Mouse (Mus musculus) small intestine, adult 2 months (tissue): ENCODE results near the gene Dirc2. TPM values are rescaled to one million over a fixed set of nuclear protein-coding genes. Genes with fewer than 3 reads are reported as not detected.
A peak's percentile ranks its signal among the peaks of the same experiment; 100 is the strongest.

Experiments
- H3K27ac ChIP-seq: fragments of 200-500 bp; 2 replicates; pipeline ENCODE4 v1.5.1; 2012; ENCODE audit warnings: low read depth, low read length, control low read depth, inconsistent platforms; ENCODE audit not compliant: insufficient read depth
- H3K27me3 ChIP-seq: fragments of 200-500 bp; 2 replicates; pipeline ENCODE4 v1.6.1; 2012; ENCODE audit warnings: mild to moderate bottlenecking, moderate library complexity, low read length, inconsistent platforms; ENCODE audit not compliant: control insufficient read depth, insufficient read depth
- H3K36me3 ChIP-seq: fragments of 200-500 bp; 2 replicates; pipeline ENCODE4 v1.6.1; 2012; ENCODE audit warnings: mild to moderate bottlenecking, low read length, control low read depth, inconsistent platforms; ENCODE audit not compliant: control insufficient read depth, insufficient read depth
- H3K4me1 ChIP-seq: fragments of 200-500 bp; 2 replicates; pipeline ENCODE4 v1.6.1; 2012; ENCODE audit warnings: low read length, inconsistent platforms, mixed read lengths; ENCODE audit not compliant: control insufficient read depth, insufficient read depth, insufficient read length
- H3K4me3 ChIP-seq: fragments of 200-500 bp; 2 replicates; pipeline ENCODE4 v1.5.1; 2012; ENCODE audit warnings: low read depth, mild to moderate bottlenecking, control low read depth, inconsistent platforms, low read length, moderate library complexity
- CTCF ChIP-seq: fragments of 200-500 bp; IDR thresholded peaks from 2 replicates; pipeline ENCODE4 v1.5.1; 2012; ENCODE audit warnings: low read depth, mild to moderate bottlenecking, control low read depth, inconsistent platforms, low read length, moderate library complexity, mixed read lengths; ENCODE audit not compliant: insufficient replicate concordance, insufficient read length; ENCODE audit errors: extremely low read depth
- POLR2A ChIP-seq: fragments of 200-500 bp; IDR thresholded peaks from 2 replicates; pipeline ENCODE4 v1.6.1; 2012; ENCODE audit warnings: low read depth, mild to moderate bottlenecking, control low read depth, inconsistent platforms, low read length, moderate library complexity
- WGBS: fragments of 180-500 bp; shearing (Covaris S2); methylation state at CpG from one replicate; pipeline ENCODE4 v1.1.7; 2018; 5-methylcytosine and 5-hydroxymethylcytosine counted together
- polyA plus RNA-seq: library from polyadenylated mRNA; depleted of rRNA; stranded (reverse); fragments of >200 nt; gene quantifications from 2 replicates; pipeline ENCODE4 v1.2.3, GENCODE M21; 2012

Dirc2 gene
- polyA plus RNA-seq, 1 experiment = 52.7 TPM

- 88% methylated on average over 14 of the region's 14 CpGs for WGBS
- no peak for TF ChIP-seq POLR2A
- TF ChIP-seq CTCF = no peak
- no peak overlapping the region for H3K27ac ChIP-seq
- peaks cover 23% of the 10 kb centered on the region for H3K36me3 ChIP-seq
- no peaks in the 10 kb centered on the region for H3K27me3 ChIP-seq
- no peak overlapping the region for H3K4me3 ChIP-seq
- no peaks in the 10 kb centered on the region for H3K4me1 ChIP-seq
Measured at GRCm38 (mm10) chr16:35704796-35705195, 64.4 kb downstream of the Dirc2 start.

DNA sequence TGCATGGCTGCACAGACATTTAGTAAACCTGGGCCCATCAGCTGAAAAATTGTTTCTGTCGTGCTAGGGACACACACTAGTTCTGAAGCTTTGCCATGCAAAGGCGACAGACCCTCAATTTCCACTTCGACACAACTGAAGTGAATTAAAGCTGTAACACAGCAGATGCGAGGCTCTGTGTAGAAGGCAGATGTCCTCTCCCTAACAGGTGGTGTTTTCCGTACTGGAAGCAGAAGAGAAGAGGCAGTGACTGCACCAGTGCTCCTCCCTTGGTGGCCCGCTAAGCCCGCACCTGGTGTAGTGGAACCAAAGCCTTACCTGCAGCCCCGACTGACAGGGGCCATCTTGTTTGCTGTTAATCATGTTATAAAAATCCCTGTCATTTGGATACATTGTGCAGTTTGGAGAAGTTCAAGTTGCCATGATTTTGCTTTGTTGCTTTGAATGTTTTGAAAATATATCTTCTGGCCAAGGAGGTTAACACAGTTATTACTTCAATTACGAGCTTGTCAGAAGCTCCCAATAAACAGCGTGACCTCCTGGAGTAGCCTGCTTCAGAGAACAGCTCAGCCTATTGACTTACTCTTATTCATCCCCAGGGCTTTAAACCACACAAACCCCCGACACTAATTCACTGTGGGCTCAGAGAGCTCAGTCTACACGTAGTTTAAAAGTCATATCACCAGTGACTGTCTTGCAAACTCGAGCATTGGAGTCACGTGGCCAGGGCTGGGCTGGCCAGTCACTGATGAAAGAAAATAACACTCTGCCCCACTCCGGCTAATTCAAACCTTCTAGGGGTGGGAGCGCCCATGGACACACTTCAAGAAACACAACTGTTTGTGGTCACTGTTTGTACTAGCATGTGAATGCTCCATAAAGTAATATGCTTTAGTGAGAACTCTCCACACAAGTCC, 65.1 kb downstream of the Dirc2 start:
- Histone ChIP-seq H3K4me3 (no peak overlapping the region), H3K36me3 (peaks cover 19% of the 10 kb centered on the region), H3K27ac (no peak overlapping the region), H3K27me3 (no peaks in the 10 kb centered on the region), H3K4me1 (no peaks in the 10 kb centered on the region)
- no peak for TF ChIP-seq CTCF
- no peak for TF ChIP-seq POLR2A
- WGBS = 90% methylated on average over 16 of the region's 16 CpGs

GRCm38 (mm10) chr16:35701823-35702222, 67.3 kb downstream of the Dirc2 start:
- WGBS = 84% methylated on average over 11 of the region's 11 CpGs
- Histone ChIP-seq H3K4me1 (no peaks in the 10 kb centered on the region), H3K27ac (no peak overlapping the region), H3K27me3 (no peaks in the 10 kb centered on the region), H3K36me3 (peaks cover 27% of the 10 kb centered on the region), H3K4me3 (no peak overlapping the region)
- TF ChIP-seq CTCF (no peak), POLR2A (no peak)

GRCm38 (mm10) chr16:35696103-35696502, 73.1 kb downstream of the Dirc2 start:
- peak overlapping the region; percentile 30; the same call in 1 of the 2 replicates for H3K4me3 ChIP-seq
- peaks cover 21% of the 10 kb centered on the region for H3K36me3 ChIP-seq
- no peak for TF ChIP-seq CTCF
- no peak for TF ChIP-seq POLR2A
- 84% methylated on average over 2 of the region's 2 CpGs for WGBS
- H3K4me1 ChIP-seq = no peaks in the 10 kb centered on the region
- H3K27ac ChIP-seq = no peak overlapping the region
- no peaks in the 10 kb centered on the region for H3K27me3 ChIP-seq

DNA sequence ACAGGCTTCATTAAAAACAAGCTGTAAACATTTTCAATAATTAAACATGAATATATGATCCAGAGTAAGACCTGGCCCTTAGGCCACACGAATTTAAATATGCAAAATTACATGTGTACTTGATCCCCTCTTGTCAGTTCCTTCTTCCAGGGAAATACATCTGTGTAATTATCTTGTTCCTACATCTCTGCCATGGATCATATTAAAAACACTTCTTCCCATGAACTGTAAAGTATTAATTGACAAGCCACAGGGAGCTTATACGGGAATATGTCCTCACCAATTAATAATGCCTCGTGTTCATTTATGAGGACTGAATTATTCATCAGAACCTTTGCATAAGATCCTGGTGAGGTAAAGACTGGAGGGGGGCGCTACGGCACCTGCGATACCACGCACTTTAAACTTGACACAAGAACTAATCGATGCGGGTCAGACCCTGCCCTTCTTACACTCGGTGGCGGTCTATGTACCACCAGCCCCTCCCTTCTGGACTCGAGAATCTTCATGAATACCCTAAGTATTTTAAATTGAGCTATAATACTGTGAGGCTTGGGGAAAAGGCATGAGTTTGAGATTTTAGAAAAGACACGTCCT, 74.8 kb downstream of the Dirc2 start:
- Histone ChIP-seq H3K4me1 (no peaks in the 10 kb centered on the region), H3K27ac (no peak overlapping the region), H3K36me3 (peaks cover 21% of the 10 kb centered on the region), H3K27me3 (no peaks in the 10 kb centered on the region), H3K4me3 (no peak overlapping the region)
- TF ChIP-seq CTCF (no peak), POLR2A (no peak)
- whole genome bisulfite sequencing = 93% methylated on average over 13 of the region's 13 CpGs

DNA sequence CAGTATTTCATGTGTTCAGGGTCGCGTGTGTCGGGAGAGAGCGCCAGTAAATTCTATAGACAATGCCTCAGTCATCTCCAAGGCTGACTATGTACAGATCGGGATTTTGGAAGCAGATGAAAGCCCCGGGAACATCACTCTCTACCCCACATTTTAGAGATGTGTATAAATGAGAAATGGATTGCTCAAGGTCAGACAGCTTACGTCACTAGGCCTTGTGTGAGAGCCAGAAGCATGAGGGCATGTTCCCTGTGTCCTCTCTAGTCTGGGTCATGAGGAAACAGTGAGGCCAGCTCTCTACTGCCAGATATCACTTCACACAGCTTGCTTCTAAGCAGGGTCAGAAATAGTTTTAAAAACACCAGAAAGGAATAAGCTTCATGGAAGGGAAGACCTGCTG, 77.5 kb downstream of the Dirc2 start:
- no peaks in the 10 kb centered on the region for H3K4me1 ChIP-seq
- no peak overlapping the region for H3K27ac ChIP-seq
- TF ChIP-seq CTCF = no peak
- WGBS = 89% methylated on average over 7 of the region's 7 CpGs
- H3K27me3 ChIP-seq = no peaks in the 10 kb centered on the region
- no peak overlapping the region for H3K4me3 ChIP-seq
- peaks cover 8% of the 10 kb centered on the region for H3K36me3 ChIP-seq

GRCm38 (mm10) chr16:35686491-35686890, 82.7 kb downstream of the Dirc2 start:
- H3K36me3 ChIP-seq = no peaks in the 10 kb centered on the region
- 78% methylated on average over 7 of the region's 7 CpGs for WGBS
- no peak overlapping the region for H3K4me3 ChIP-seq

More at GRCm38 (mm10) chr16:35686491-35686890, 82.7 kb downstream of the Dirc2 start:
- no peak overlapping the region for H3K27ac ChIP-seq
- H3K27me3 ChIP-seq = no peaks in the 10 kb centered on the region
- no peaks in the 10 kb centered on the region for H3K4me1 ChIP-seq
- TF ChIP-seq POLR2A = no peak
